Mouse (Mus musculus): ENCODE results near the gene Slc27a1.

DNA sequence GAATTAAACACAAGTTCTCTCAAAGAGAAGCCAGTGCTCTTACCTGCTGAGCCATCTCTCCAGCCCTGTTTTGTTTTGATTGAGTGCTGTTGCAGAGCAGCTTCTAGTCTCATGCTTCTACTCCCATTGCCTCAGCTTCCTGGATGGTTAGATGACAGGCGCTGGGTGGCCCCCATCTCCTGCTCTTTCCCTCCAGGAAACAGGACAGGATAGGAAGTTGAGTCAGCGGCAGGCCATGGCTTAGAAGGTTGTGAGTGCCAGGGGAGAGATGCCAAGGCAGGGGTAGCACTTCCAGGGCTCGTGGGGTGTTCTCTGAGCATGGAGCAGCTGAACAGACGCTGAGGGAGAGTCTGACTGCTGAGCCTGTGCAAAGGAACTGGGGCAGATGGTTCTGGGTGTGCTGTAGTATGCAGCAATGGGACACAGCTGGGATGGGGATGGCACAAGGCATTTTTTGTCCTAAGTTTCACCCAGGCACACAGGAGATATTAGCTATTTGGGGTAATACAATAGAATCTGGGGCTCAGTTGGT lies 9.2 kb downstream of the Slc27a1 start:
- TF ChIP-seq POLR2A (IDR thresholded peaks at IDR 0.05; ENCODE audit: borderline replicate concordance, extremely low read depth, insufficient read depth, insufficient read length, poor library complexity, severe bottlenecking) (no peak), CTCF (IDR thresholded peaks at IDR 0.05; ENCODE audit: borderline replicate concordance, extremely low read depth, insufficient read depth, insufficient read length) (no peak)
